Mouse (Mus musculus): ENCODE measurements around the gene Pfpl. TPM values are rescaled to one million over a fixed set of nuclear protein-coding genes. Genes with fewer than 3 reads are reported as not detected.
A peak's percentile ranks its signal among the peaks of the same experiment; 100 is the strongest.

Pfpl gene
- polyA plus RNA-seq, 1 experiment from 2014 or later: not detected

GRCm38 (mm10) chr19:12471866-12472265 lies 44.2 kb downstream of the Pfpl start:
- H3K9ac ChIP-seq (ENCODE audit: low read length): no peak overlapping the region
- WGBS: 83% methylated on average over 3 of the region's 3 CpGs

GRCm38 (mm10) chr19:12472381-12472976 lies 44.8 kb downstream of the Pfpl start:
- Histone ChIP-seq H3K4me2 (ENCODE audit: low read depth, low read length, severe bottlenecking) (no peak overlapping the region), H3K36me3 (ENCODE audit: control insufficient read depth, insufficient read depth, low read length) (peaks cover 10% of the 10 kb centered on the region), H3K27ac (ENCODE audit: low read depth, low read length) (no peak overlapping the region), H3K9ac (ENCODE audit: low read length) (no peak overlapping the region), H3K4me1 (replicated peaks; ENCODE audit: control insufficient read depth, insufficient read depth, low read length) (no peaks in the 10 kb centered on the region), H3K9me3 (ENCODE audit: control insufficient read depth, low read length) (no peaks in the 10 kb centered on the region), H3K27me3 (ENCODE audit: control insufficient read depth, insufficient read depth, low read length) (no peaks in the 10 kb centered on the region), H3K4me3 (ENCODE audit: low read depth, low read length) (no peak overlapping the region)
- no peak for DNase-seq (ENCODE audit: low spot score)
- 82% methylated on average over 5 of the region's 5 CpGs for WGBS
- no peak for ATAC-seq (replicated peaks; ENCODE audit: low FRiP score)

More at GRCm38 (mm10) chr19:12471866-12472265, 44.2 kb downstream of the Pfpl start:
- Histone ChIP-seq H3K4me3 (ENCODE audit: low read depth, low read length) (no peak overlapping the region), H3K27ac (ENCODE audit: low read depth, low read length) (no peak overlapping the region), H3K4me2 (ENCODE audit: low read depth, low read length, severe bottlenecking) (no peak overlapping the region), H3K36me3 (ENCODE audit: control insufficient read depth, insufficient read depth, low read length) (peaks cover 10% of the 10 kb centered on the region), H3K27me3 (ENCODE audit: control insufficient read depth, insufficient read depth, low read length) (no peaks in the 10 kb centered on the region), H3K4me1 (replicated peaks; ENCODE audit: control insufficient read depth, insufficient read depth, low read length) (no peaks in the 10 kb centered on the region), H3K9me3 (ENCODE audit: control insufficient read depth, low read length) (no peaks in the 10 kb centered on the region)
- DNase-seq (ENCODE audit: low spot score) (no peak), ATAC-seq (replicated peaks; ENCODE audit: low FRiP score) (no peak)

- no peak overlapping the region for H3K4me2 ChIP-seq (ENCODE audit: low read depth, low read length, severe bottlenecking)
- no peak for ATAC-seq (replicated peaks; ENCODE audit: low FRiP score)
- H3K4me3 ChIP-seq (ENCODE audit: low read depth, low read length): no peak overlapping the region
- no peak overlapping the region for H3K9ac ChIP-seq (ENCODE audit: low read length)
- DNase-seq (ENCODE audit: low spot score): no peak
- 65% methylated on average over 4 of the region's 4 CpGs for WGBS
- no peak overlapping the region for H3K27ac ChIP-seq (ENCODE audit: low read depth, low read length)
- H3K4me1 ChIP-seq (replicated peaks; ENCODE audit: control insufficient read depth, insufficient read depth, low read length): no peaks in the 10 kb centered on the region
- H3K27me3 ChIP-seq (ENCODE audit: control insufficient read depth, insufficient read depth, low read length): no peaks in the 10 kb centered on the region
- peaks cover 12% of the 10 kb centered on the region for H3K36me3 ChIP-seq (ENCODE audit: control insufficient read depth, insufficient read depth, low read length)
- H3K9me3 ChIP-seq (ENCODE audit: control insufficient read depth, low read length): no peaks in the 10 kb centered on the region
Observed at GRCm38 (mm10) chr19:12473201-12473641, 45.5 kb downstream of the Pfpl start.

GRCm38 (mm10) chr19:12473951-12474350 lies 46.2 kb downstream of the Pfpl start:
- Histone ChIP-seq H3K9ac (ENCODE audit: low read length) (no peak overlapping the region), H3K27ac (ENCODE audit: low read depth, low read length) (no peak overlapping the region), H3K4me1 (replicated peaks; ENCODE audit: control insufficient read depth, insufficient read depth, low read length) (no peaks in the 10 kb centered on the region), H3K36me3 (ENCODE audit: control insufficient read depth, insufficient read depth, low read length) (peaks cover 9% of the 10 kb centered on the region), H3K4me3 (ENCODE audit: low read depth, low read length) (no peak overlapping the region), H3K9me3 (ENCODE audit: control insufficient read depth, low read length) (no peaks in the 10 kb centered on the region), H3K27me3 (ENCODE audit: control insufficient read depth, insufficient read depth, low read length) (no peaks in the 10 kb centered on the region), H3K4me2 (ENCODE audit: low read depth, low read length, severe bottlenecking) (no peak overlapping the region)
- DNase-seq (ENCODE audit: low spot score) (no peak), ATAC-seq (replicated peaks; ENCODE audit: low FRiP score) (no peak)
- WGBS: 90% methylated on average over 4 of the region's 4 CpGs

GRCm38 (mm10) chr19:12475380-12476250 lies 47.9 kb downstream of the Pfpl start:
- H3K4me2 ChIP-seq (ENCODE audit: low read depth, low read length, severe bottlenecking): no peak overlapping the region
- H3K36me3 ChIP-seq (ENCODE audit: control insufficient read depth, insufficient read depth, low read length): peaks cover 3% of the 10 kb centered on the region; the same call in 1 of the 2 replicates
- H3K9ac ChIP-seq (ENCODE audit: low read length): no peak overlapping the region
- no peaks in the 10 kb centered on the region for H3K4me1 ChIP-seq (replicated peaks; ENCODE audit: control insufficient read depth, insufficient read depth, low read length)
- DNase-seq (ENCODE audit: low spot score) (peak; percentile 57), ATAC-seq (replicated peaks; ENCODE audit: low FRiP score) (0 out of 2 replicates have a peak, but pooled peaks have one; percentile 44)
- H3K4me3 ChIP-seq (ENCODE audit: low read depth, low read length): no peak overlapping the region
- H3K9me3 ChIP-seq (ENCODE audit: control insufficient read depth, low read length): no peaks in the 10 kb centered on the region
- WGBS: 81% methylated on average over 15 of the region's 15 CpGs
- no peak overlapping the region for H3K27ac ChIP-seq (ENCODE audit: low read depth, low read length)
- no peaks in the 10 kb centered on the region for H3K27me3 ChIP-seq (ENCODE audit: control insufficient read depth, insufficient read depth, low read length)

GRCm38 (mm10) chr19:12476721-12477270 lies 49.1 kb downstream of the Pfpl start:
- Histone ChIP-seq H3K36me3 (ENCODE audit: control insufficient read depth, insufficient read depth, low read length) (peaks cover 11% of the 10 kb centered on the region; the same call in 1 of the 2 replicates), H3K4me3 (ENCODE audit: low read depth, low read length) (no peak overlapping the region)
- ATAC-seq (replicated peaks; ENCODE audit: low FRiP score): no peak

GRCm38 (mm10) chr19:12478369-12478768 lies 50.7 kb downstream of the Pfpl start:
- H3K36me3 ChIP-seq (ENCODE audit: control insufficient read depth, insufficient read depth, low read length): peaks cover 19% of the 10 kb centered on the region; the same call in 1 of the 2 replicates
- no peak overlapping the region for H3K4me2 ChIP-seq (ENCODE audit: low read depth, low read length, severe bottlenecking)
- no peaks in the 10 kb centered on the region for H3K9me3 ChIP-seq (ENCODE audit: control insufficient read depth, low read length)
- H3K4me3 ChIP-seq (ENCODE audit: low read depth, low read length): no peak overlapping the region
- no peaks in the 10 kb centered on the region for H3K27me3 ChIP-seq (ENCODE audit: control insufficient read depth, insufficient read depth, low read length)
- no peak overlapping the region for H3K9ac ChIP-seq (ENCODE audit: low read length)
- no peak overlapping the region for H3K27ac ChIP-seq (ENCODE audit: low read depth, low read length)
- ATAC-seq (replicated peaks; ENCODE audit: low FRiP score): no peak
- 85% methylated on average over 6 of the region's 6 CpGs for WGBS
- H3K4me1 ChIP-seq (replicated peaks; ENCODE audit: control insufficient read depth, insufficient read depth, low read length): no peaks in the 10 kb centered on the region
- DNase-seq (ENCODE audit: low spot score): no peak

More at GRCm38 (mm10) chr19:12476721-12477270, 49.1 kb downstream of the Pfpl start:
- no peaks in the 10 kb centered on the region for H3K27me3 ChIP-seq (ENCODE audit: control insufficient read depth, insufficient read depth, low read length)
- no peak overlapping the region for H3K27ac ChIP-seq (ENCODE audit: low read depth, low read length)
- H3K9me3 ChIP-seq (ENCODE audit: control insufficient read depth, low read length): no peaks in the 10 kb centered on the region
- no peaks in the 10 kb centered on the region for H3K4me1 ChIP-seq (replicated peaks; ENCODE audit: control insufficient read depth, insufficient read depth, low read length)
- H3K4me2 ChIP-seq (ENCODE audit: low read depth, low read length, severe bottlenecking): no peak overlapping the region
- no peak for DNase-seq (ENCODE audit: low spot score)
- H3K9ac ChIP-seq (ENCODE audit: low read length): no peak overlapping the region
- WGBS: 79% methylated on average over 4 of the region's 5 CpGs

Data from forebrain, embryonic 11.5 days (tissue).